Mouse (Mus musculus) neutrophil, adult 5-6 weeks (primary cell): ENCODE results near the gene Ppme1. TPM values are rescaled to one million over a fixed set of nuclear protein-coding genes. Genes with fewer than 3 reads are reported as not detected.

ENCODE experiments used
- ATAC-seq: fragments of 151-379, 151-347 bp; 2 replicates; pipeline ENCODE4 v1.8.0; 2017; ENCODE audit warnings: mild to moderate bottlenecking, moderate TSS enrichment; ENCODE audit not compliant: insufficient number of reproducible peaks, poor library complexity, low FRiP score, severe bottlenecking; ENCODE audit errors: extremely low read depth
- total RNA-seq: library from RNA; stranded (forward); fragments of 200-1000 nt; gene quantifications from 2 replicates; pipeline ENCODE4 v1.2.3, GENCODE M21; 2017

Gene Ppme1
- total RNA-seq, 1 experiment from 2014 or later = 40.6 TPM

DNA sequence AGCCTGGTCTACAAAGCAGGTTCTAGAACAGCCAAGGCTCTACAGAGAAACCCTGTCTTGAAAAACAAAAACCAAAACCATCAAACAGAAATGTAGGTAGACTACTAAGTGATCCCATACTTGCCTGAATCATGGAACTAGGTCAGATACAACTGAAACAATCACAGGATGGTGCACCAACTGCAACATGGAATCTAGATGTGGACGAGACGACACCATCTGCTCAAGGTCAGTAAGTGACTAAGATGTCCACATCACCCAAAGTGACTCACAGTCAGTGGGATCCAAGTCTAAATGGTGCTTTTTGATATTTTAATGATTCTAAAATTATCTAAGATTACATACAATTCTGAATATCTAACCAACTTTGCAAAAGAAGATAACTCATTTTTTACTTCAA, 36.2 kb downstream of the Ppme1 start:
- ATAC-seq = no peak

DNA sequence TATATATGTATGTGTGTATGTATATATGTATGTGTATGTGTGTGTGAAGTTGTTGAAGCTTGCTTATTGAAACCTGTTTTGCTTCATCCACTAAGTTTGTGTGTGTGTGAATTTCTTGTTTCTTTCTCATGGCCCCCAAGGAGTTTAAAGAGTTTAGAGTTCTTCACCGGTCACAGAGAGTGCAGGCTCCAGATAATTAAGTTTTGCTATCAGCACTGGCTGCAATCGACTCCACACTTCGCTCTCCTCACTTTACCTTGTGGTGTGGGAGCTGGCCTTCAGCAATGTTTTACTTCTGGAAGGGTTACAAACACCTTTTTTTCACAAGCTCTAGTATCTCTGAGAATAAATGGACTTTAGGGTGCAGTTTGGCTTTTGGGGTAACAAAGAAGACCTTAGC, 40.8 kb downstream of the Ppme1 start:
- no peak for ATAC-seq

DNA sequence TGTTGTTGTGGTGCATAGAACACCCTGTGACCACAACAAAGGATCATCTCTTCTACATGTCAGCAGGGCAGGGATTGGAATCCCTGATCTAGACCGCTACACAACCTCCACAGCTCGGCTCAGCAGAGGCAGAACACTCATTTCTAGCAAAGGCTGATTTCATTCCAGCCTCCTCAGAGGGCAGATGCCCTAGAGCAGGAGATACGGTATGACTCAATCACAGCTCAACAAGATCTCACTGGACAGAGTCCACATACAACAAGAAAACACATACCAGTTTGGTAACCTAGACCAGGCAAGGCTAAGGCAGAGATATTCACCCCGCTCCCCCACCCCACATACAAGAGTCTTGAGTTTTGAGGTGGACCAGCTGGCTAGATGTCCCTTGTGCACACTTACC, 43.5 kb downstream of the Ppme1 start:
- no peak for ATAC-seq

- no peak for ATAC-seq
Observed at GRCm38 (mm10) chr7:100327514-100327913, 44.6 kb downstream of the Ppme1 start.

- ATAC-seq = no peak
Observed at GRCm38 (mm10) chr7:100325482-100325881, 46.6 kb downstream of the Ppme1 start.

GRCm38 (mm10) chr7:100323721-100324120, 48.4 kb downstream of the Ppme1 start:
- no peak for ATAC-seq

DNA sequence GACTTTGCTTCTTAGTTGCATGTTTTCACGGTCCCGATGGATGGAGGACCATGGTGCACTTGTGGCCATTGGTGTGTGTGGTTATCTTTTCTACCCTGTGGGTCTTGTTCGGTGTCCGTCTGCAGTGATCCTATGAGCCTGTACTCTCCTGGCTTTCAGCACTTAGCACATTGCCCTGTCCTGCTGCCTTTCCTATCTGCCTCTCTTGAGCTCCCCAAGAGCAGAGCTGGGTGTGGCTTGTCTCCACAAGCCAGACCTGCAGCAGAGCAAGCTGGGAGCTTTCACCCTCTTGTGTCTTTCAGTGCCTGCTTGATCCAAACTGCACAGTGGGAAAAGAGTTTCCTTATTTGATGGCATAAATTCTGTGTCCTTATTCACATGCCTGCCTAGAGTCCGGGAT, 54.6 kb downstream of the Ppme1 start:
- no peak for ATAC-seq

DNA sequence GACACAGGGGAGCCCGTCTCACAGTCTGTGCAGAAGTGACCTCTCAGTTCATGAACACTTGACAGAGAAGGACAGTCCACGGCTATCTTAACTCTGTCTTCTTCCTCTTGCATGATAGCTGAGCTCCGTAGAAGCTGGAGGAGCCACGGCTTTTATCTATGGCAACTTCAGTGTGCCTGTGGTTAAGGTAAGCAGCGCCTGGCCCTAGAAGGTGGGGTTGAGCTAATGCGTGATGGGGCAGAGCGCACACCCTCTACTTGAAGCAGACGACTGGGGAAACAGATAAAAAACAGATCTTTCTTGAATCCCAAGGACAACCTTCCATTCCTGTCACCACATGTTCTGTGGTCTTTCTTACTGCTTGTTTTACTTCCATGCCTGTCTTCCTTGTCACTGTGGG, 55.2 kb downstream of the Ppme1 start:
- ATAC-seq = no peak

DNA sequence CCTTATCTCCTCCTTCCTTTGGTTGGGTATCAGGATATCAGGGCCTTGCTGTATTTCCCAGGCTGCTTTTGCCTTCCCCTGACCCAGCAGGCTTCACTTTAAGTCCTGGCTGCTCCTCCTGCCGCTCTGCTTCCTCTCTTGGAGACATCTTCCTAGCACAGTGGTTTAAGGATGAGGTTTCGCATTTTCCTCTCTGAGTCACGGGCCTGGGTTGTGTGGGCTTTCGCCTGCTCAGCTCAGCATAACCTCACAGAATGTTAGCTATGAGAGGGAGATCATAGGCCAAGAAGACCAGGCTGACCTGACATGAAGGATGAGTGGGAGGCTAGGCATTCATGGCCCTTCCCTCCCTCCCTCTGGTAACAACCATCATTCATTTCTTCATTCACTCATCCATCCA, 59.4 kb downstream of the Ppme1 start:
- no peak for ATAC-seq

DNA sequence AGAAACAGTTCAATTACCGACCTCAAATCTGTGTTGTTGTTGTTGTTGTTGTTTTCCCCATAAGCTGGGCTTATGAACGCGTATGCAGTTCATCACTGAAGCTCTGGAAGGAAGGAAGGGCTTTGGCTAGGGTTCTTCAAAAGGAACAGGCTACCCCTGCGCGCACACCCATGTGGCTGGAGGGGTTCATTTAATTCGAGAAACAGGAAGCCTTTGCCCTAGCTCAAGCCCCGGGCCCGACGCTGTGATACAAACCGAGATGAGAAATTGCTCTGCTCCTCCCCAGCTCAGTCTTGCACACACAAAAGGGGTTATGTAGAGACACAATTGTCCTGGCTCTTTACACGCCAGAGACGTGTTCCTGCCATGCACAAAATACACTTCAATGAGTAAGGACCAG, 61.8 kb downstream of the Ppme1 start:
- no peak for ATAC-seq

DNA sequence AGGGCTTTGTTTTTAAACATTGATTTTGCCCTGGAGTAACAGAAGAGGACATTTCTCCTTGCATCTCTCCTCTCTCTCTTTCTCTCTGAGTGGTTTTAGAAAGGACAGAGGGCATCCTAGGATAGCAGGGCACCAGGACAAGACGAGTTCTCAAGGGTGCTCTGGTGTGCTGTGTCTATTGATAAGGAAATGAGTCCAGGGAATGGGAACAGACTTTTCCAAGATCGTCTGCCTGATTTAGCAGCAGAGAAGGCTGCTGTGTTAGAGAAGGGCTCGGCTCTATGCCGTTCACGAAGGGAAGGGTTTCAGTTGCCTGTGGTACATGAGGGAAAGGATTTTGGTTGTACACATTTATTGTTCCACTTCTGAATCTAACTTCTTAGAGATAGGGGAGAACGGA, 62.4 kb downstream of the Ppme1 start:
- ATAC-seq = no peak

DNA sequence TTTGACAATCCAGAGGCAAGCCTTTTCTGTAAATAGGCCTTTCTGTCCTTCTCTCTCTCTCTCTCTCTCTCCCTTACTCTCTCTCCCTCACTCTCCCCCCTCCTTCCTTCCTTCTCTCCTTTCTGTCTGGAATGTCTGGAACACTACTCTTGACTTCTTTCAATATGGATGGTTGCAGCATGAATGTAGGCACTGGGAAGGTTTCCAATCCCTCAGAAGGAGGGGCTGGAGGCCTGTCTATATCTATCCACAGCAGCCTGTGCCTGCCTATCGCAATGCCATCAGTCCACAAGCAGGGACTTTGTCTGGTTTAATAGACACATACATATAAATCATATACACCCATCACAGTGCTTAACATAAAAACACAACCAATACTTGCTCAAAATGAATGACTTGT, 62.9 kb downstream of the Ppme1 start:
- ATAC-seq = no peak

DNA sequence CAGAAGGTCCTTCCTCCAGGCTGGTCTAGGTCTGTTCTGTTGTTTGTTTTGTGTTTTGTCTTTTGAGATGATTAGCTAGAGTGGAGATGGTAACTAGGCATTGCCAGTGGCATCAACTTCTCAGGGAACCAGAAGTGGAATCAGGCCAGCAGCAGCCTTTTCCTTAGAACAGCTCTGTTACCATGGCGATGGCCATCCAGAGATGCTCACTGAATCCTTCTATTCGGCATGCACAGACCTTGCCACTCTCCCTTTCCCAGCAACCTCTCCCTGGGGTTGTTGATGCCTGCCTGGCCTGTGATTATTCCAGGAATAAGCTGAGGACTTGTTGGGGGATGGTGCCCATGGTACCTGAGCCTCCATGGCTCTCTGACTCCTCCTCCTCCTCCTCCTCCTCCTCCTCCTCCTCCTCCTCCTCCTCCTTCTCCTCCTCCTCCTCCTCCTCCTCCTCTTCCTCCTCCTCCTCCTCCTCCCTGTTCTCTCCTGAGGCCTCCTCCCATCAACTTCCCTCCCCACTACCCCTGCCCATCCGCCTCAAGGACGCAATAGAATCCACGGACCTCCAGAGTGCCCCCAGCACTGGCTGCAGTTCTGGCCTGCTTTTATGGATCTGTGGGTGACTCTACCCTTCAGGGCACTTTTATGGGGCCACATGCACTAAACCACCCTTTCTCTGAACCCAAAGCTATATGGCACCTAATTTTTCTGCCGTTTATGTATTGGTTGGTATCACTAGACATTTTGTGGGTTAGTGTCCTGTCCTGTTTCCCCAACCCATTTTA, 64.0 kb downstream of the Ppme1 start:
- ATAC-seq = no peak

- ATAC-seq = no peak
Observed at GRCm38 (mm10) chr7:100305894-100306293, 66.2 kb downstream of the Ppme1 start.

DNA sequence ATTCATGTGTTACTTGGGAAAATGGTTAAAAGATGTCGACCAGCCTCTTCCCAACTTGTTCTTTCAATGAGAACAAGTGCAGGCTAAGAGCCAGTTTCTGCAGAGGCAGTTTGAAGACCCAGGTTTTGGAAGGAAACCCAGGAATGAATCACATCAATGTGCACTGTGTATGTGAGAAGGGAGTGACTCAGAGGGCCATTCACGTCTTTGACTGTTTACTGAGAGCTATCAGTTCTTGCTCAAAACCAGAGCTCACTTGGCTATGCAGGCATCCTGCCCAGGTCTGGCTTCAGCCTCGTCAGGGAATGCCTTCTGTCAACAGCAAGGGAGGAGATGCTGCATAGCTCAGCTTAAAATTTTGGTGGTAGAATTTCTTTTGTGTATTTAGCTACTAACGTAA, 69.8 kb downstream of the Ppme1 start:
- ATAC-seq = no peak

DNA sequence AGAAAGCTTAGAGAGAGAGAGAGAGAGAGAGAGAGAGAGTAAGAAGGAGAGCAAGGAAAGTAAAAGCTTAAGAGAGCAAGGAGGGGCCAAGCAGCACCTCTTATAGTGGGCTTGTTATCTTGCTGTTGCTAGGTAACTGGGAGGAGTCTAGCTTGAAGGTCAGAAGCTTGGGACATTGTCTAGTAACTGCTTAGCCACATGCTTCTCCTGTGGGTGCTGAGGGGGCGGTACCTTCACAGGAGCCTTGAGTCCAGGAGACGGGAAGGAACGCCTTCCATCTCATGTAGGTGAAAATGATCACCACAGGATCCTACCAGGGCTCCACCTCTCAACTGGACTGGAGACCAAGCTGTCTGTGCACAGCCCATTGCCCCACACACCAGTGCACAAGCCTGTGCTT, 70.7 kb downstream of the Ppme1 start:
- no peak for ATAC-seq

DNA sequence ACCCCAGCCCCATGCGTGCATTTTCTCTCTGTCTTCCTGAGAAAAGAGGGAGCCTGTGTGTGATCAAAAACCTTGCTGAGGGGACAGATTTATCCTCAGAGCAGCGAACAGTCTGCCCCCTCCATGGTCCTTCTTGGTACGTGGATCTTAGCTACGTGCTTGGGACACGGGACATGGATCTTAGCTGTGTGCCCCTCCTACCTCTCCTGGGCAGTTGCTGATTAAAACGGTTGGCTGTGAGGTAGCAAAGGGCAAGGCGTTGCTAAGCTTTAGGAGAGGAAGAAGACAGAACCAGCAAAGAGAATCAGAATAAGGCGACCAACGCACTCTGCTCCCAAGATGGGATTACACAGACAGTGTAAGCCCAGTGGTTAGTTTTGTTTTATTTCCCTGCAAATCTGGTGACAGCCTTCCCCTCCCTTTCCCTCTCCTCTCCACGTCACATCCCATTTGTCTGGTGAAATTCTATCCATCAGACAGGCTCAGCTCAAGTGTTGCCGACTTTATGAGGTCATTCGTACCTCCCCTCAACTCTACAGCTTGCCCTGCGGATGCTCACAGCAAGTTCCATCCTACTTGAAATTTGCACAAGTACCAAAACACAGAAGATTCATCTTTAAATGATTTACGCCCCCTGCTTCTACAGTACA, 73.1 kb downstream of the Ppme1 start:
- ATAC-seq = no peak

- no peak for ATAC-seq
Observed at GRCm38 (mm10) chr7:100296699-100297098, 75.4 kb downstream of the Ppme1 start.

DNA sequence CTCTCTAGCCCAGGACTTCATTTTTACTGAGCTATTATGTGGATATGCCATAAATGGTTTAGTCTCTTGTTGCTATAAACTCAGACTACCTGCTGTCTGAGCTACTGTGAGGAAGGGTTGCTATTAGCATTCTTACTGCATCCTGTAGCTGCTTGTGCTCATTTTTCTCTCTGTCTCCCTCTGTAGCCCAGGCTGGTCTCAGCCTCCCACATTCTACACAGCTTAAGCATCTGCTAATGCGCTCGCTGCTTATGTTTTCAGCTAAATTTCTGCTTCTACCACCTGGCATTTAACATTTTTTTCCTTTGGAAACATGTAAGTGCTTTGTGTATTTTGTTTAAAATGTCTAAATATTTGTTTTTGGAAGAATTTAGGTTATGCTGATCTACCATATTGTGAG, 76.4 kb downstream of the Ppme1 start:
- no peak for ATAC-seq

DNA sequence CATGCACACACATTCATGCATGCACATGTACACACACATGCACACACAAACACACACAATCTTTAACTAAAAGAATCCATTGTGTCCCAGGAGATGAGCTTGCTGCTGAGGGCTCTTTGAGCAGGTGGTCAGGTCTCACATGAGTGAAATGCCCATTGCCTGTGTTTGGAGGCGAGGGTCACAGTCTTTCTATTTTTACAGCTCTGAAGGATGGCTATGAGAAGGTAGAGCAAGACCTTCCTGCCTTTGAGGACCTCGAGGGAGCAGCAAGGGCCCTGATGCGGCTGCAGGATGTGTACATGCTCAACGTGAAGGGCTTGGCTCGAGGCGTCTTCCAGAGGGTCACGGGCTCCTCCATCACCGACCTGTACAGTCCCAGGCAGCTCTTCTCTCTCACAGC, 78.6 kb downstream of the Ppme1 start:
- no peak for ATAC-seq

- ATAC-seq = no peak
Observed at GRCm38 (mm10) chr7:100288622-100289021, 83.5 kb downstream of the Ppme1 start.
